In genomic region chr2:112765046-112765445, GRCm38 (mm10) we compare ENCODE assay signal across 9 mouse cellular contexts.
DNase-seq lines count a peak whose midpoint lies in the region; ATAC-seq and TF ChIP-seq lines count a peak whose summit lies in the region.
"Had no signal": no experiment of that assay in that cellular context is flagged by ENCODE, and none has a peak within 500 bp of the region (broad histone marks: within the 10 kb centered on the region; RNA-seq: fewer than 3 reads in every experiment).

No protein-coding gene starts in this region.

- H3K4me3 ChIP-seq in layer of hippocampus, adult 2 months, result no peak overlapping the region
- no peak overlapping the region for H3K4me3 ChIP-seq in G1E (ENCODE audit: low read depth, low read length)
- H3K4me3 ChIP-seq: limb, embryonic 12.5 days had no signal

- peak; percentile 38 to 81 for DNase-seq in adrenal gland, adult (ENCODE audit: inconsistent age in 2 of 2, low spot score in 1 of 2)
- DNase-seq in adrenal gland, postnatal 4 days (ENCODE audit: low spot score in 2 of 2), result no peak
- peak in 1 of 2 experiments; percentile 35 for DNase-seq in layer of hippocampus, adult 2 months (ENCODE audit: low spot score in 2 of 2)
- DNase-seq in layer of hippocampus, adult 9-10 months (ENCODE audit: low spot score), result no peak
- peak; percentile 5 for DNase-seq in G1E (ENCODE audit: low spot score)
- peak; percentile 43 for DNase-seq in embryo, embryonic 10.5 days (ENCODE audit: low spot score)
- peak; percentile 49 for DNase-seq in lung, postnatal 10 days
- DNase-seq in frontal cortex, postnatal 25 days (ENCODE audit: low spot score in 2 of 2), result no peak

- H3K27me3 ChIP-seq in G1E (ENCODE audit: insufficient read depth, low read length), result peaks cover 3% of the 10 kb centered on the region; the same call in 1 of the 2 replicates

- no peak overlapping the region for H3K27ac ChIP-seq in layer of hippocampus, adult 2 months
- H3K27ac ChIP-seq: limb, embryonic 12.5 days had no signal

- peak; percentile 74 for TF ChIP-seq CTCF in layer of hippocampus, adult 2 months (conservative IDR thresholded peaks at IDR 0.05)
- TF ChIP-seq CTCF in G1E (IDR thresholded peaks at IDR 0.05; ENCODE audit: low read depth, low read length), result peak; percentile 28; the same call in 1 of the 2 replicates

- no peaks in the 10 kb centered on the region for H3K36me3 ChIP-seq in G1E (replicated peaks)
- H3K36me3 ChIP-seq: limb, embryonic 12.5 days had no signal

- no peaks in the 10 kb centered on the region for H3K9me3 ChIP-seq in G1E (replicated peaks)
- H3K9me3 ChIP-seq: limb, embryonic 12.5 days had no signal

- no peaks in the 10 kb centered on the region for H3K4me1 ChIP-seq in G1E (ENCODE audit: insufficient read depth, low read depth, low read length)
- H3K4me1 ChIP-seq: limb, embryonic 12.5 days had no signal

- ATAC-seq in G1E (ENCODE audit: extremely low read depth, insufficient number of reproducible peaks, low FRiP score, poor library complexity, severe bottlenecking), result peak; percentile 57; the same call in 1 of the 2 replicates

Comparison
In these comparisons a context has a peak if more than half of its experiments do, and no peak if none do; other contexts are left out.
1. DNase-seq: peak in adrenal gland, adult (2 of 2), G1E (single experiment), embryo, embryonic 10.5 days (single experiment) and lung, postnatal 10 days (single experiment); none in adrenal gland, postnatal 4 days (0 of 2), layer of hippocampus, adult 9-10 months (single experiment) and frontal cortex, postnatal 25 days (0 of 2).